Mouse (Mus musculus) heart, adult 8-10 months (tissue): ENCODE results near the gene Ccdc188. TPM values are rescaled to one million over a fixed set of nuclear protein-coding genes. Genes with fewer than 3 reads are reported as not detected.

Source experiments
- DNase-seq: peaks from one replicate; pipeline ENCODE4 v3.0.0; 2022; ENCODE audit warnings: low spot score
- total RNA-seq, 4 experiments: library from RNA; stranded (reverse); gene quantifications; 2 replicates each; pipeline ENCODE4 v1.2.4; 2022

Ccdc188 gene
- total RNA-seq, 4 experiments from 2014 or later: not detected

DNA sequence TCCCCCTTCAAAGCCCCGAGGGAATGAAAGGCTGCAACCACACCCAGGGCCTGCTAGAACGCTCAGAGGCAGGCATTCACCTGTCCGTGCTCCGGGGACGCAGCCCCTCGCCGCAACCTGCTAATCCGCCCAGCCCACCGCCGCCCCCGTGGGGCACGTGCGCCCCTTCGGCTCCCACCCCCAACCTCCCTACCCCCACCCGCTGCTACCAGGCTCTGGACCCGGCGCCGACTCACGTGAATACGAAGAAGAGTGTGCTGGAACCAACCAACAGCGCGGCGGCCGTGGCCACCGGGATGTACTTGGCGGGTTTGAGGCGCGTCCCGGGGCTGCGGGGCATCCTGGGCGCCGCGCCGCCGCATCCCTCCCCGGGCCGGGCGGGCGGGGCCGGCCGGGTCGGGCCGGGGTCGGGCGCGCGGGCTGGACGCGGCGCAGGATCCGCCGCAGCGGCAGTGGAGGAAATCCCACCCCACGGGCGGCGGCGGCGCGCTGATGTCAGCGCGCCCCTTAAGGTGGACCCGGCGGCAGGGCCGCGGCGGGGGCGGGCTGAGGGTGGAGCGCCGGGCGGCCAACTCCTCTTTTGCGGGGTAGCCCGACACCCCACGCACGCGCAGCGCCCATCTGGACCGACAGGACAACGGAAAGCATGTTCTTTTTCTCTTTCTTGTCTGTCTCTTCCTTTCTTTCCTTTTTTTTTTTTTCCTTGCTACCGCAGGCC, 17.2 kb downstream of the Ccdc188 start, which contains the start of gene Zdhhc8:
TSS of gene Zdhhc8 (minus strand) at position 466 of the 718 bp plus-strand sequence.
- peak; percentile 54 for DNase-seq

DNA sequence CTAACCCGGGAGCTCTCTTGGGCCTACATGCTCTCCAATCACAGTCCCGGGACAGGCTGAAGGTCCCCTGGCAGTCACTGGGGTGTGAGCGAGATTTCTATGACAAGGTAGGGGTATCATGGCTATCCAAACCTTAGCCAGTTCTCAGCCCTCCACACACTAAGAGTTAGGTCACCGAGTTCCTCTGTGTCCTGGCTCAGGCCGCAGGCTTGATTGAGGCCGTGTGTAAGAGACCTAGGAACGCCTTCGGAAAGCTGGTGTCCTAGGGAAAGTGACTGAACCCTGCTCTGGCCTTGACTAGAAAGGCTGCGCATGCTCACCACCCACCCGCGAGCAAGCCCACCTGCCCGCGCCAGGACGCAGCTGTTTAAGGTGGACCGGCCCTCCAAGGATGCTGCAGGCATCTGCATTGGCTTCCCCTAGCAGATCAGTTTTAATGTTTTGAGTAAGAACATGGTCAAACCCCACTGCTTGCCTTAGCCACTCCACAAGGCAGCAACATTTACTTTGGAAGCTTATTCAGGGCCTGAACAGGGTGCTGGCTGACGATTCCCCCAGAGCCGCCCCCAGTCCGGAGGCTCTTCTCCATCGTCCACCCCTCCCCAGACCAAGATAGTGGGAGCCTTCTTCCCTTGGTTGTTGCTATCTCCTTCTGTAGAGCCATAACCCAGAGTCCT, 17.8 kb downstream of the Ccdc188 start:
- DNase-seq: peak; percentile 73

DNA sequence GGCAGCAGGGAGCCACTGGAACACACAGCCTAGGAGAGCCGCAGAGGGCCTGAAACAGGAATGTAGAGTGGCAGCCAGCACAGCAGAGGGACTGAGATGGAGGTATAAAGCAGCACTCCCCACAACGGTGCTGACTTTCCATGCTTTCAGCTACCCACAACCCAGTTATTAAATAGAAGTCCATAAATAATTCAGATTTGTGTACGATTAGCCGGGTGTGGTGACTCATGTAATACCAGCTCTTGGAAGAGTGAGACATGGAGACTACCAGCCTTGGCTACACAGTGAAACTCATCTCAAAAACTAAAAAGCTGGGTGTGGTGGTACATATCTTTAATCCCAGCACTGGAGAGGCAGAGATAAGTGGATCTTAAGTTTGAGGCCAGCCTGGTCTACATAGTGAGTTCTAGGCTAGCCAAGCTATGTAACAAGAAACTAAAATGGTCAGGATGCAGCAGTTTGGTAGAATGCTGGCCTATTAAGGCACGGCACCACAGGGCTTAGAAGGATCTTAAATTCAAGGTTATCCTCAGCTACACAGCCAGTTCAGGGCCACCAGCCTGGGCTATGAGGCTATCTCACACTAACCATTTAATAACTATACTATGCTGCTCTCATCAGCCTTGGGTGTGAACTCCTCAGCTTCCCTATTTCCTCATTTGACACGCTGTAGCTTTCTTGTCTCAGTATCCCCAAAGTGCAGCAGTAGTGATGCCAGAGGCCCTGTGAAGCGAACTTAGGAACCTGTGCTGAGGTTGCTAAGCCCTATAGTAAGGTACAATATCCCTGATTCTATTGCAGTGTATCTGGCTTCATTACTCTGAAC, 19.2 kb downstream of the Ccdc188 start:
- no peak for DNase-seq

DNA sequence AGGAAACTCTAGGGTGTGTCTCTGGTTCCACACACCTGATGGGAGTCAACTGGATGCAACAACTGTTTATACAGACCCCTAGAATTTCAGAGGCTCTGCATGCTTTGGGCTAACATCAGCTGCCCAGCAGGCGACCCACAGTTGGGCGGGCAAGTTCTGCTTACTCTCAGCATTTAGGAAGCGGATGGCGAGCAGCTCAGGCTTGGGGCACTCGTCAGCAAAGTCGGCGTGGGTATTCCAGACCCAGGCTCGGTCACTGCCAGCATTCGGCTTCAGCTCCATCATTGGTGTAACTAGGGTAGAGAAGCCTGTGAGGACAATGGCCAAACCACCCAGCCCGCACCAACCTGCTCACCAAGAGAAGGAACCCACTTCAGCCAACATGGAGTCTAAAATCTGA, 23.9 kb downstream of the Ccdc188 start:
- no peak for DNase-seq

DNA sequence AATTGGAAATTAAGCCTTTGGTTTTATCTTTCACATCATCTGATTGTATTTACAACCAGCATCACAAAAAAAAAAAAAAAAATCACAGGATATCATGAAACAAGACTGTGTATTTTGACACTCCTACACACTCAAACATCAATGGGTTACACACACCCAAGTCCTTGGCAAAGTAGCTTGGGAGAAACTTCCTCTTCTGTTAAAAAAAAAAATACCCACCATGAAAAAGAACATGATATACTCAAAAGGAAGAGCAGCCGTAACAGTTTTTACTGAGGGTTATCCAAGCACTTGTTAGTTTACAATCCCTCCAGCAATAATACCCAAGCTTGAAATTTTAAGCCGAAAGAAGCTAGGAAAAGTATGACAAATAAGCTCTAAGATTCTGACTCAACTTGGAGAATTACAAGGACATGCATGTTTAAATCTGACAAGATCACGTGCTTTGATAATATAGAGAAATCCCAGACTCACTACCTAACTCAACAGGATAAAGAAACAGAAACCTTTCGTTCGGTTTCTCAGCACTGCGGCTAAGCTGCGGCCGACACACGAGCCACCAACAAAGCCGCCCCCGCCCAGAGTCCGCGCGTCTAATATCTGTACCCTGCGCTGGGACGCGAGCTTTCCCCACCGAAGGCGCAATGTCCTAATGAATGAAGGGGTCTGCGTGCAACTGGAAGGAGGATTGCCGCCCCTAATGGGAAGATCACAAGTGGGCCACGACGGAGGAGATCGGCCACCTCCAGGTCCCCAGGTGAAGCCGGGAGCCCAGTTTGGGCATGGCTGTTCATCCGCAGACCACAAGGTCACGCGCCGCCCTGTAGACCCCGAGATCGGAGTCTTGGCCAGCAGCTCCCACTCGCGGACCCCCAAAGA, 30.1 kb downstream of the Ccdc188 start:
- DNase-seq: no peak

DNA sequence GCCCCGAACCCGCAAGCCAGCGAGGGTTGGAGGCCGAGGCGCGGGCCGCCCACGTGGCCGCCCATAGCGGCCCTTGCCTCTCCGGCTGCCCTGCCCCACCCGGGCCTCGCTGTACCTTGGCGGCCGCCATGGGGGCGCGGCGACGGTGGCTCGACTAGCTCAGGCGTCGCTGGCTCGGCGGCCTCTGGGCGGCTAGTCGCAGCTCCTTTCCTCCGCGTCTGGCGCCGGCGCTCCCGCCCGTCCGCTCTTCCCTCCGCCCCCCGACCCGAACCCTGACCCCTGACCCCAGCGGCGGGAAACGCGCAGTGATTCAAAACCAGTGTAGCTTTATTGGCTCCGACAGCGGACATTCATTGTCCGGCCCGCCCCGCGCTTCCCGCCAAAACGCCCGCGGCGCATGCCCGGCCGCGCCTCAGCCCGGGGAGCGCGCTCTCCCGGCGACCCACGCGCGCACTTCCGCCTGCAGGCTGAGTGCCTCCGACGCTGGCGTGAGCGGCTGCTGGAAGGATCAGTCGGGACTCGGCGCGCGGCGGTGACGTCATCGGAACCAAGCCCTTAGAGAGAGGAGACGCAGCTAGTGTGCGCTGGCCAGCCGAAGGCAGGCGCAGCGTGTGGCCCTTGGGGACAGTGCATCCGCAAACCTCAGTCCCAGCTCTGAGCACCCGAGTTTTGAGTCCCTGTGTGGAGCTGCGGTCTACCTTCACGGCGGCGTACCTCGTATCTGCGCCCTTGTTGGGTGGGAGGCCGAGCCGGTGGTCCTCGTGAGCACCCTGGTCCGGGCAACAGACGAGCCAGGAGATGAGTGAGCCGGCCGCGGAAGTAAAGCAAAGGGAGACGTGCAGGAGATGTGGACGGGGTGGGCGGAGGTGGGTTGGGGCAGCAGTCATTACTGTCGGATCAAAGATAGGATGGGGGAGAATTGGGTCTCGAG, 31.0 kb downstream of the Ccdc188 start, which contains the start of the genes Trmt2a and Ranbp1:
TSS of gene Trmt2a (plus strand) at position 247 of the 931 bp plus-strand sequence.
TSS of gene Ranbp1 (minus strand) at position 300 of the 931 bp plus-strand sequence.
- peak; percentile 96 for DNase-seq

DNA sequence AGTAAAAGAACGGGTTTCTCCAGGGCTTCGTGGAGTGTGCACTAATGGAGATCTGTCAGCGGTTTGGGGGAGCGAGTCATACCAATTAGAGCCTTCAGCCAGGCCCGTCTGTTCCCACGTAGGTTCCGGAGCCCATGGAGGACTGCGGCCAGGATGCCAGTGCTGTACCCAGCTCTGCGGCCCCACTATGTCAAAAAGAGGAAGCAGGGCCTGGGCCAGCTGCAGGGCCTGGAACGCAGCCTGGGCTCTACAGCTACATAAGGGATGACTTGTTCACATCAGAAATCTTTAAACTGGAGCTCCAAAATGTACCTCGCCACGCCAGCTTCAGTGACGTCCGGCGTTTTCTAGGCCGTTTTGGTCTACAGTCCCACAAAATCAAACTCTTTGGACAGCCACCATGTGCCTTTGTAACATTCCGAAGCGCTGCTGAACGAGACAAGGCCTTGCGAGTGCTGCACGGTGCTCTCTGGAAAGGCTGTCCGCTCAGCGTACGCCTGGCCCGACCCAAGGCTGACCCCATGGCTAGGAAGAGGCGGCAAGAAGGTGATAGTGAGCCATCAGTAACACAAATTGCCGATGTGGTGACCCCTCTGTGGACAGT, 31.8 kb downstream of the Ccdc188 start:
- DNase-seq: peak; percentile 47

DNA sequence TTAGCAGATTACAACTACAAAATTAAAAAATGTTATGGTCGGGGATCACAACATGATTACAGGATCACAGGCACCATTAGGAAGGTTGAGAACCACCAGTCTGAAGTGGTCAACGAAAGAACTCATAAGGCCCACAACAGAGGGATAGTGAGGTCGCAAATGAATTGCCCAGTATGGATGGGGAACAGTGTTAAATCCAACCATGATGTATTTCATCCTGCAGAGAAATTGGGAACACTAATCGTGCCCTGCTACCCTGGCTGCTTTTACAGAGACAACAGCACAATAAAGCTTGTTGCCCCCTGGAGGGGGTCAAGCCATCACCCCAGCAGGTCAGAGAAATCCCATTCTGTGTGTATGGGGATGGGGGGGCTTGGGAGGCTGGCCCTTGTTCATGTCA, 32.6 kb downstream of the Ccdc188 start:
- no peak for DNase-seq

DNA sequence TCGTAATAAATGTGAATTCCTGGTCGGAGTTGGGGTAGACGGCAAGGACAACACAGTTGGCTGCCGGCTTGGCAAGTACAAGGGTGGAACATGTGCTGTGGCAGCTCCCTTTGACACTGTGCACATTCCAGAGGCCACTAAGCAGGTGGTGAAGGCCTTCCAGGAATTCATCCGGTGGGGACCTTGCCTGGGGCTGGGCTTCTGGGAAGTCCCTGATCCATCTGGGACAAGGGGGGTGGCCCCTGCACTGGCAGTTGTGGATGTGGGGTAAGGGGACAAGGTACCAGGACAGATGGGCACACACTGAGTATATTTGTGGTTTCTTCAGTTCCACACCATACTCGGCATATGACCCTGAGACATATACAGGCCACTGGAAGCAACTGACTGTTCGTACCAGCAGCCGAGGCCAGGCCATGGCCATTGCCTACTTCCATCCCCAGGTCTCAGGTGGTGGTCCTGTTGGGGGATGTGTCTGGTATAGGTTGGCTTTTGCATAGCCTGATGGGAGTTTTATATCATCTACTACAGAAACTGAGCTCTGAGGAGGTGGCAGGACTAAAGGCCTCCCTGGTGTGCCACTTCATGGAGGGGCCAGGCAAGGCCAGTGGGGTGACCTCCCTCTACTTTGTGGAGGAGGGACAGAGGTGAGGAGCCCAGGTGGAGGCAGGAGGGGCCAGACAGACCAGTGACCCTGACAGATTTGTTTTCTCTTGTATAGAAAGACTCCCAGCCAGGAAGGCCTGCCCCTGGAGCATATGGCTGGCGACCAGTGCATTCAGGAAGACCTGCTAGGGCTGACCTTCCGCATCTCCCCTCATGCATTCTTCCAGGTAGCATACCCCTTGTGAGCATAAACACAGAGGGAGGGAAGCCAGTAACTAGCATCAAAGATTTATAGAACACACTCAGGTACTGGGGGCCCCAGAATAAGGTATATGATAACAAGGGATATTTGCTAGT, 33.4 kb downstream of the Ccdc188 start:
- DNase-seq: no peak

DNA sequence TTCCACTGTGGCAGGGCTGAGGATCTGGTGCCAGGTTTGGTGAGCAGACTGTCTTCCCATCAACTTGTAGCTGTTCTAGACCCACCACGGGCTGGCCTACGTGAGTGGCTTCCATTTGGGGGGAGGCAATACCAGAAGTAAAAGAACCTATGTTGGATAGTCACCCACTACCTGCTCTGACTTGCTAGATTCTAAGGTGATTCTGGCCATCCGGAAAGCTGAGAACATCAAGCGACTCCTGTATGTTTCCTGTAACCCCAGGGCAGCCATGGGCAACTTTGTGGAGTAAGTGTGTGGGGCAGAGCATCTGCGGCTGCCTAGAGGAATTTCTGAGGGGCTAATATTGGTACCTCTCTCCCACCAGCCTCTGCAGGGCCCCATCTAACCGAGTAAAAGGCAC, 35.1 kb downstream of the Ccdc188 start:
- DNase-seq: no peak

DNA sequence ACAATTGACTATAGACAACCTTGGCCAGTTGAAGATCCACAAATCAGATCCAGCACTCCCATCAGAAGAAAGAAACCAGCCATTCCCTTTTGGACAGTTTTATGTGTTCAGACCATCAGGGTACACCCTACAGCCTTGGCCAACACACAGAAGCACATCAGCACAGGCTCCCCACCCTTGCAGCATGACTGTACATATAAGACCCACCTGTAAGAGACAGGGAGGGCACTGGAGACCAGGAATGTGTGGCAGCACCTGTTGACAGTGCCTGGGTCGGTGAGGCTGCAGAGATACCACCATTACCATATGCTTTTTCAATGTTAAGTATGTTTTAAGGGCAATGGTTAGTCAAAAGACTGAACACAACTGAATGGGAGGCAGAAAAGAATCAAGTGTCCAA, 36.2 kb downstream of the Ccdc188 start:
- no peak for DNase-seq

DNA sequence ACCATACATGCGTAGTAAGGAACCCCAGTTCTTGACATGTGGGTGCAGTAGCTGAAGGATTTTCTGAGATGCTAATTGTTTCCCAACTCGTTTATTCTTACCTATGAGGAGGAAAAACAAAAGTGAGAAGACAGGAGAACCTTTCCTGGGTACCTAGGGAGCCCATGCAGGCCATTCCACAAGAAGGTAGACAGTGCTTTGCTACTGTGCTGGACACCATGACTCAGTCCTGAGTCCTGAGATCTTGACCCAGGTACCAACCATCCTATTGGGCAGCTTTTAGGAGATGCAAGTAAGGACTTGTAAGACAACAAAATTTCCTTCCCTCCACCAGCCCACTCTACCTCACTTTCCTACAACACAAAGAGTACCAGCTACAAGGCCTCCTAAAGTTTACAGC, 40.5 kb downstream of the Ccdc188 start, which contains the start of gene Gm49776:
TSS of gene Gm49776 (minus strand) at position 101 of the 400 bp plus-strand sequence.
- DNase-seq: no peak

DNA sequence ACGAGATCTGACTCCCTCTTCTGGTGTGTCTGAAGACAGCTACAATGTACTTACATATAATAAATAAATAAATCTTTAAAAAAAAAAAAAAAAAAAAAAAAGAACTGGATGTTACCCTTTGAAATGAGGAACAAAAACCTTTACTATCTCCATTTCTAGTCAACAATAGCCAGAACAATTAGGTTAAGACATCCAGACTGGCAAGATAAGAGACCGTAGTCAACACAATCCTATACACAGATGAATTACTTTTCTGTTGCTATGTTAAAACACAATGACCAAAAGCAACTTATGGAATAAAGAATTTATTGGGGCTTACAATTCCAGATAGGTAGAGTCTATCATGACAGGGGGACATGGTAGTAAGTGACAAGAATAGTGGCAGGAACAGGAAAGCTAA, 47.3 kb downstream of the Ccdc188 start:
- DNase-seq: no peak

DNA sequence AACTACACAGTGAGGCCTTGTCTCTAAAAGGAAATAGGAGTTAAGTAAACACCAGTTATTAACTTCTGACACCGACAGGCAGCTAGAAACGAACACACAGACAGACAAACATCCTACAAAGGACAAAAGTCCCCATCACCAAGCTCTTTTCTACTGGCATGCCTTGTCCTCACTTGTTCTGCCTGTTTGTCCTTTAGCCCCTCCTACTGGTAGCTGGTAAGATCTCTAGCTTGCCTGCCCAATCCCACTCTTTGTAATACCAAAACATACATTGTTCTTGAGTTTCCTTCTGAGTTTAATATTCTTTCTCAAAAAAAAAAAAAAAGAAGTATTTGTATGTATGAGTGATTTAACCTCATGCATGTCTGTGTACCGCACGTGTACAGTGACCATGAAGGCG, 50.5 kb downstream of the Ccdc188 start:
- DNase-seq: no peak
